Mouse (Mus musculus): ENCODE data around the gene Chfr. TPM values are rescaled to one million over a fixed set of nuclear protein-coding genes. Genes with fewer than 3 reads are reported as not detected.

Chfr gene
- polyA plus RNA-seq, 1 experiment from 2014 or later = 37.0 TPM

DNA sequence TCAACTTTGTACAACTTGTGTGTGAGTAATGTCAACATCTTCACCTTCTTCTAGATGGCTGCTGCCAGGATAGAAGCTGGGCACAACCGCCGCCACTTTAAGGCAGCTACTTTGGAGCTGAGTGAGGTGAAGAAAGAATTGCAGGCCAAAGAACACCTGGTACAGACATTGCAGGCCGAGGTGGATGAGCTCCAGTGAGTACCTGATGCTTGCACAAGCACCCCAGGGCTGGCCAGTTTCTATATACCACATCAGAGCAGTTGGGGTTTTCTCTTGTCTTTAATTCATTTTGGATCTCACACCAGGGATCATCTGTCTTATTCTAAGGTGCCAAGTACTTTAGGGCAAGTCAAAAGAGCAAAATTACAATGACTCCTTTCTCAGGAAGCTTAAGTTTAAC is 81.1 kb downstream of the Chfr start:
- Histone ChIP-seq H3K4me3 (ENCODE audit: low read depth, low read length) (no peak overlapping the region), H3K9ac (replicated peaks; ENCODE audit: low read depth) (no peak overlapping the region), H3K36me3 (ENCODE audit: insufficient read depth, low read length) (peaks cover 57% of the 10 kb centered on the region), H3K27me3 (replicated peaks; ENCODE audit: insufficient read depth, low read length) (no peaks in the 10 kb centered on the region), H3K4me2 (replicated peaks; ENCODE audit: low read depth, low read length) (no peak overlapping the region), H3K4me1 (ENCODE audit: insufficient read depth, low read depth, low read length) (no peaks in the 10 kb centered on the region), H3K27ac (ENCODE audit: low read length) (no peak overlapping the region), H3K9me3 (ENCODE audit: low read length) (no peaks in the 10 kb centered on the region)
- TF ChIP-seq EP300 (IDR thresholded peaks at IDR 0.05) = no peak
- no peak for TF ChIP-seq CTCF (IDR thresholded peaks at IDR 0.05)
- ATAC-seq (no peak), DNase-seq (ENCODE audit: low spot score) (no peak)
- WGBS = 95% methylated on average over 3 of the region's 3 CpGs

DNA sequence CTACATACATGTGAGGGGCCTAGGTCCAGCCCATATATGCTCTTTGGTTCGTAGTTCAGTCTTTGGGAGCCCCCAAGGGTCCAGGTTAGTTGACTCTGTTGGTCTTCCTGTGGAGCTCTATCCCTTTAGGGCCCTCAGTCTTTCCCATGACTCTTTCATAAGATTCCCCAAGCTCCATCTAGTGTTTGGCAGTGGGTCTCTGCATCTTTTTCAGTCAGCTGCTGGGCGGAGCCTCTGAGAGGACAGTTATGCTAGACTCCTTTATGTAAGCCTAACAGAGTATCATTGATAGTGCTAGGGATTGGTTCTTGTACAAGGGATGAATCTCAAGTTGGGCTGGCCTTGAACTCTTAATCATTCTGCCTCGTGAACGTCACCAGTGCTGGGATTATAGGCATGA is 84.7 kb downstream of the Chfr start:
- Histone ChIP-seq H3K27ac (ENCODE audit: low read length) (no peak overlapping the region), H3K4me2 (replicated peaks; ENCODE audit: low read depth, low read length) (no peak overlapping the region), H3K27me3 (replicated peaks; ENCODE audit: insufficient read depth, low read length) (no peaks in the 10 kb centered on the region), H3K4me1 (ENCODE audit: insufficient read depth, low read depth, low read length) (no peaks in the 10 kb centered on the region), H3K9ac (replicated peaks; ENCODE audit: low read depth) (no peak overlapping the region), H3K4me3 (ENCODE audit: low read depth, low read length) (no peak overlapping the region), H3K36me3 (ENCODE audit: insufficient read depth, low read length) (peaks cover 45% of the 10 kb centered on the region), H3K9me3 (ENCODE audit: low read length) (no peaks in the 10 kb centered on the region)
- DNase-seq (ENCODE audit: low spot score) = no peak
- TF ChIP-seq CTCF (IDR thresholded peaks at IDR 0.05) = no peak
- TF ChIP-seq EP300 (IDR thresholded peaks at IDR 0.05) = no peak
- no peak for ATAC-seq
- 92% methylated on average over 4 of the region's 4 CpGs for WGBS

Other genes with a start within 250 kb of the Chfr start
- gene Gm15446, start 212.4 kb upstream of the Chfr start, polyA plus RNA-seq (2015; fragmentation: Nextera tagmentation; extraction: Ambion mirVana) = 0.24 and 0.64 TPM in 2 replicates
- 11.2 and 13.5 TPM in 2 replicates for gene Zfp932, start 139.3 kb upstream of the Chfr start, polyA plus RNA-seq (2015; fragmentation: Nextera tagmentation; extraction: Ambion mirVana)
- gene Gm17655, start 63.3 kb upstream of the Chfr start, polyA plus RNA-seq (2015; fragmentation: Nextera tagmentation; extraction: Ambion mirVana) = 1.6 and 2.0 TPM in 2 replicates
- gene Gm35315, start 41.4 kb upstream of the Chfr start, polyA plus RNA-seq (2015; fragmentation: Nextera tagmentation; extraction: Ambion mirVana) = 0.23 and 0.26 TPM in 2 replicates
- 1.1 TPM in 2 replicates for gene Plcxd1, start 35.9 kb upstream of the Chfr start, polyA plus RNA-seq (2015; fragmentation: Nextera tagmentation; extraction: Ambion mirVana)
- 26.3 and 30.9 TPM in 2 replicates for gene Gtpbp6, start 27.6 kb upstream of the Chfr start, polyA plus RNA-seq (2015; fragmentation: Nextera tagmentation; extraction: Ambion mirVana)
- gene Zfp605, start 25.8 kb upstream of the Chfr start, polyA plus RNA-seq (2015; fragmentation: Nextera tagmentation; extraction: Ambion mirVana) = 2.6 and 3.0 TPM in 2 replicates
- gene Golga3, start 40.9 kb downstream of the Chfr start, polyA plus RNA-seq (2015; fragmentation: Nextera tagmentation; extraction: Ambion mirVana) = 9.1 and 11.0 TPM in 2 replicates
- 15.5 and 18.0 TPM in 2 replicates for gene Ankle2, start 95.2 kb downstream of the Chfr start, polyA plus RNA-seq (2015; fragmentation: Nextera tagmentation; extraction: Ambion mirVana)
- 32.0 and 33.6 TPM in 2 replicates for gene Pgam5, start 134.1 kb downstream of the Chfr start, polyA plus RNA-seq (2015; fragmentation: Nextera tagmentation; extraction: Ambion mirVana)
- gene Pxmp2, start 150.3 kb downstream of the Chfr start, polyA plus RNA-seq (2015; fragmentation: Nextera tagmentation; extraction: Ambion mirVana) = 12.8 and 14.4 TPM in 2 replicates
- 2.2 and 2.4 TPM in 2 replicates for gene Pole, start 150.5 kb downstream of the Chfr start, polyA plus RNA-seq (2015; fragmentation: Nextera tagmentation; extraction: Ambion mirVana)
- 3.5 and 3.8 TPM in 2 replicates for gene P2rx2, start 207.4 kb downstream of the Chfr start, polyA plus RNA-seq (2015; fragmentation: Nextera tagmentation; extraction: Ambion mirVana)
- 2.0 and 2.1 TPM in 2 replicates for gene Lrcol1, start 208.9 kb downstream of the Chfr start, polyA plus RNA-seq (2015; fragmentation: Nextera tagmentation; extraction: Ambion mirVana)